Mouse (Mus musculus) left cerebral cortex, adult 18-20 months (tissue): ENCODE results near the gene Lamc2. TPM values are rescaled to one million over a fixed set of nuclear protein-coding genes. Genes with fewer than 3 reads are reported as not detected.

Source experiments
- total RNA-seq, 2 experiments: library from RNA; stranded (reverse); gene quantifications; 2 replicates each; pipeline ENCODE4 v1.2.3; 2021

The Lamc2 gene
- total RNA-seq, 2 experiments from 2014 or later: 11.2 TPM

Other genes with a start within 250 kb of the Lamc2 start
- 100 to 1,000 TPM; 170 to 172 TPM for gene Nmnat2, start 231.5 kb downstream of the Lamc2 start, total RNA-seq
- gene Lamc1, start 146.3 kb upstream of the Lamc2 start, total RNA-seq: 10 to 100 TPM; 25.3 to 25.5 TPM
- gene Shcbp1l, start 238.7 kb upstream of the Lamc2 start, total RNA-seq: 1 to 10 TPM; 2.5 to 3.0 TPM